Mouse (Mus musculus) yolk sac, embryonic 10.5 days (tissue): Measurements from ENCODE around the gene Taok1.
A peak's percentile ranks its signal among the peaks of the same experiment; 100 is the strongest.

Experiments
- DNase-seq: peaks from one replicate; pipeline ENCODE4 v3.0.0-alpha.2; 2017; ENCODE audit warnings: low spot score

The Taok1 gene

DNA sequence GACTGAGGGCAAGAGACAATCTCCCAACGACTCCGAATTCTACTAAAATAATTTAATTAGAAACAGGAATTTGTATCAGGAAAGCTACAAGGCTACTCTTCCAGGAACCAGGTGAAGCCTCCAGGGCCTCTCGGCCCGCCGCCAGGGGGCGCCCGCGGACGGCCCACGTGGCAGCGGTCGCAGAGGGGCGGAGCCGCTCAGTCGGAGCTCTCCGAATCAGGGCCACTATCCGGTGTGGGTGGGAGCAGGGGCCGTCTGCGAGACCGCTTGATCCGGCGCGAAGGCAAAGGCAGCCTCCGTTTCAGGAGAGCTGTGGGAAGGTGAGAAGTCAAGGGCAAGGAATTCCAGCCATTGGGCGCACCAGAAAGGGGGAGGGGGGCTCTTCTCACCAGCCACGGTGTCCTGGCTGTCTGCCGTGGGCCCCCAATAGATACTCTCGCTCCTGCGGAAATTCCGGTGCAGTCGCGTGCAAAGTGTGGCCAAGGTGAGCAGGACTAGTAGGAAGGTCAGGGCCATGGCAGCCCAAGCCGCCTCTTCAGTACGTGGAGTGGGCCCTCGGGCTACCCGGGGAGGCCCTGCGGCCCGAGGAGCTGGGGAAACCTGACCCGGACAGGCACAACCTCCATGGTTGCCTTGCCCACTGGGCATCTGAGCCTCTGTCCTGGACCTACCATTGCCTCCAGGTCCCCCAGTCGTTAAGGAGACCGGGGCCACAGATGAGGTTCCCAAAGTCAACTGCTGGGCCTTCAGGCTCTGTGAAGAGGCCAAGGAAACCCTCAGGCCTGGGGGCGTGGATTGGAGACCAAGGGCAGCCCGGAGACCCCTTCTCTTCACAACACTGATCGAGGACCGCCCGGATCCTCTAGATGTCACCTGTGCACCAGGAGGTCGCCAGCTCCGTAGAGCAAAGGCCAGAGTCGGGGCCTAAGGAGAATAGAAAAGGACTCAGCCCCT lies 99.3 kb downstream of the Taok1 start:
- DNase-seq: peak; percentile 78

DNA sequence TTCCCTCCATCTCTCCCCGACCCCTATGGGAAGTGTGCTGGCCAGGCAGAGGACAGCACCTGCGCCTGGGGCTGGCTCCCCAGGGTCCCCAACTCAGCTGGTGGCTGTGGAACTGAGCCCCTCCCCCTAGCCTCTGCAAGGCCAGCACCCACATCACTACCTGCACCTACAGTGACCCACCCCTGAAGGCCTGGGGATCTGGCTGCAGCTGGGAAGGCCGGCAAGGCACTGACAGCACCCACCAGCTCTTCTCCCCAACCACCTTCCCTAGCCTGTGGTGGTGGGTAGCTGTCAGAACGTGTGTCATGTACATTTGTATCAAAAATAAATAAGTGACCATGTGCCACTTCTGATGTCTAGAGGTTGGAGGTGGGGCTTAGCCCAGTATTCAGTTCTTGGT lies 100.2 kb downstream of the Taok1 start:
- DNase-seq: no peak

DNA sequence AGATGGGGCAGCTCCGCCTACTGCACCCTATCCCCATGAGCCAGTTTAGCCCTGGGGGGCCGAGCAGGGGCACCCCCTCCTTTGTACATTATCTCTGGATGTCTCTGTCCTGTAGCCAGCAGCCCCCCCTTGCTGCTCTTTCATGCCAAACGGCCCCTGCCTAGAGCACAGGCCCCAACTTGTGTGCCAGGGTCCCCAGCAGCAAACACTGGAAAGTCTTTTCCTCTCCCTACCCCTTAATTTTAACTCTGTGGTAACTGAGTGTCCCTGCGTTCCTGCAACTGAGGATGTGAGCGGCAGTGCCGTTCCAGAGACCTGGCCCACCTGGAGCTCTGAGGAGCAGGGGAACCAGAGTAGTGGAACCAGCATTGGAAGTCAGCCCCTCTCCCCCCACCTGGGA lies 100.7 kb downstream of the Taok1 start:
- DNase-seq: no peak

DNA sequence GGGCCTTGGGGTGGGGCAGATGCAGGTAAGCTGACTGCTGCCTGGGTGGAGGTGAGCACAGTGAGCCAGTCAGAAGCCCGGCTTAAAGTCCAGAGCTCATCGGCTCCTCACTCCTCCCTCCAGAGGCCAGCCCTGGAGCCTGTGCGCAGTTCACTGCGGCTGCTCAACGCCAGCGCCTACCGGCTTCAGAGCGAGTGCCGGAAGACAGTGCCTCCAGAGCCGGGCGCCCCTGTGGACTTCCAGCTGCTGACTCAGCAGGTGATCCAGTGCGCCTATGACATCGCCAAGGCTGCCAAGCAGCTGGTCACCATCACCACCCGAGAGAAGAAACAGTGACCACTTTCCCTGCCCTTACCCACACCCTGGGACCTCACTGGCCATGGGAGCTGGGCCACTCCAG lies 101.3 kb downstream of the Taok1 start:
- DNase-seq: peak; percentile 87

DNA sequence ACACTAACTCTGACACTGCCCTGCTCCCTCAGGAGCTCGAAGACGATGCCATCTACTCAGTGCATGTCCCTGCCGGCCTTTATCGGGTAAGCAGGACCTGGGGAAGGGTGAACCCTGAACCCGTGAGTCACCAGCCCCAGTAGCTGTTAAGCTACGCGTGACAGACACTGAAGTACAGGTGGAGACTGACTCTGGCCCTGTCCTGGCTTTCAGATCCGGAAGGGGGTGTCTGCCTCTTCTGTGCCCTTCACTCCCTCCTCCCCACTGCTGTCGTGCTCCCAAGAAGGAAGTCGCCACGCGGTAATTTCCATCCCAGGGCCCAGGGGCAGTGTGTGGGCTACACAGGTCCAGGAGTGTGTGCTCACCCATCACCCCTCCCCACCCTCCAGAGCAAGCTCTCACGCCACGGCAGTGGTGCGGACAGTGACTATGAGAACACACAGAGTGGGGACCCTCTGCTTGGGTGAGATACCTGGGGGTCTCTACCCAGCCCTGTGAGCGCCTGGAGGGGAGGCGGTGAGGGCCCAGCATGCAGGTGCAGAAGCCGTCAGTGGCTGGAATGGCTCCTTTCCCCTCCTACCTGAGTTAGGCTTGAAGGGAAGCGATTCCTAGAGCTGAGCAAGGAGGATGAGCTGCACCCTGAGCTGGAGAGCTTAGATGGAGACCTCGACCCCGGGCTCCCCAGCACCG lies 102.2 kb downstream of the Taok1 start:
- DNase-seq: peak; percentile 32

DNA sequence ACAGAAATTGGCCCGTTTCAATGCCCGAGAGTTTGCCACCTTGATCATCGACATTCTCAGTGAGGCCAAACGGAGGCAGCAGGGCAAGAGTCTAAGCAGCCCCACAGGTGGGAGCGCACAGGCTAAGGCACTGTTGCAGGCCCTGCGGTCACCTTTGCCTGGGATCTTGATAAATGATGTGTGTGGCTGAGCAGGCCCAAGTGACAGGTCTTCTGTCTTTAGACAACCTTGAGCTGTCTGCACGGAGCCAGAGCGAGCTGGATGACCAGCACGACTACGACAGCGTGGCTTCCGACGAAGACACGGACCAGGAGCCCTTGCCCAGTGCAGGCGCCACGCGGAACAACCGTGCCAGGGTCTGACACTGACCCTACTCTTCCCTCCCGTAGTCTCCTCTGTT lies 103.2 kb downstream of the Taok1 start:
- no peak for DNase-seq

DNA sequence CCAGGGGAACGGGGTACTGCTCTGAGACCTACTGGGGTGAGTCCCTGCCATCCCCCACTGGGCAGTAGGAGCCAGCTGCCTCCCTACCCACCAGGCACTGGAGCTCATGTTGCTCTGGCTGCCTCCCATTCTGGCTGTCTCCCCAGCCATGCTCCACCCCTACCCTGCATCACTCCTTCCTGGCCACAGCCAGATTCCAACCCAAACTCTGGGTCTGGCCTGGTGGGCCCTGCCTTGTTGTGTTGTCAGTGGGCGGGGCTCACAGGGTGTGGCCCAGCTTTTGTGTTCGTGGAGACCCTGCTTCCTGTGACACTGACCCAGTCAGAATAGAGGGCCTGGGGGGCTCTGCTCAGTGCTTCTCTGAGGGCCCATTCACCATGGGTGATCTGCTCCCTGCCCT lies 104.1 kb downstream of the Taok1 start:
- DNase-seq: no peak

DNA sequence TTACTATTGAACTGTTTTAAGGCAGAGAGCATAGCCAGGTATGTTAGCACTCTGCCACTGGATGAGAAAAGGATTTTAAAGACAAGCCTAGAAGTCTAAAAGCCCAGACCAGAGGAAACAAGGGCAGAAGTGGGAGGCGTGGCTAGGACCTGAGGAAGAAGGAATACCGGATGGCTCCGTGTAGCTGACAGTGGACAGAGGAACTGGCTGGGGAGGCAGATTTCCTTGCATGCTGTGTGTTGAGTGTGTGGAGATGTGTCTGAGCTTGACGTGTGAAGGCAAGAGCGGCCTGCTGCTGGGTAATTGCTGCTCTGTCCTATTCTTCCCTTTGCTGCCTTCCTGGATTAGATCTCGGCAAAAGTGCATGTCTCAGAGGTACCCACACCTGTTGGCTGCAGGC lies 105.1 kb downstream of the Taok1 start:
- no peak for DNase-seq

DNA sequence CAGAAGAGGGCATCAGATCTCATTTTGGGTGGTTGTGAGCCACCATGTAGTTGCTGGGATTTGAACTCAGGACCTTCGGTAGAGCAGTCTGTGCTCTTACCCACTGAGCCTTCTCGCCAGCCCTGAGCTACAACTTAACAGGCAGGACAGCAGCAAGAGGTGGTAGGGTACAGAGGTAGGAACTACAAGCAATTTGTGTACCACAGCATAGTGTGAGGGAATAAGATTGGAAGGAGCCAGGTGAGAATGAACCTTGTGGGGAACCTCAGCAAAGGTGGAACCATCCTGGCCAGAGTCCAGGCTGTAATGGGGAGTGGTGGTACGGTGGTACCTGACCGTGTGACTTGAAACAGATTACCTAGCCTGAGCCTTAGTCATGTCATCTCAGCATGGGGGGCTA lies 105.6 kb downstream of the Taok1 start:
- no peak for DNase-seq

DNA sequence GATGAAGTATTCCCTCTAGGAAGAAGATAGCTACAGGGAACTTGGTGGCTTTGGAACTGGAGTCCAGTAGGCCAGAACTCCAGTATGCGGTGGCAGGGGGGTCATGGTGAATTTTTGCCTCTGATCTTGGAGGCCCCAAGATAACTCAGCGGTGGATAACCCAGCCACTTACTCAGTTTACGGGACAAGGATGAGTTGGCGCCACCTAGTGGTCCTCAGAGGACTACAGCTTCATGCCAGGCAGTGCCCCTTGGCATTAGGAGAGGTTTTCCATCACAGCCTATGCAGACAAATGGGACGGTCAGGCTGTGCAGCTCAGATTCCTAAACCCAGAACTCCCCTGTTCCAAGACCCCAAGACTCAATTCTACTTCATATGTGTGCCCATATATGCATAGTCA lies 106.2 kb downstream of the Taok1 start:
- peak; percentile 28 for DNase-seq

DNA sequence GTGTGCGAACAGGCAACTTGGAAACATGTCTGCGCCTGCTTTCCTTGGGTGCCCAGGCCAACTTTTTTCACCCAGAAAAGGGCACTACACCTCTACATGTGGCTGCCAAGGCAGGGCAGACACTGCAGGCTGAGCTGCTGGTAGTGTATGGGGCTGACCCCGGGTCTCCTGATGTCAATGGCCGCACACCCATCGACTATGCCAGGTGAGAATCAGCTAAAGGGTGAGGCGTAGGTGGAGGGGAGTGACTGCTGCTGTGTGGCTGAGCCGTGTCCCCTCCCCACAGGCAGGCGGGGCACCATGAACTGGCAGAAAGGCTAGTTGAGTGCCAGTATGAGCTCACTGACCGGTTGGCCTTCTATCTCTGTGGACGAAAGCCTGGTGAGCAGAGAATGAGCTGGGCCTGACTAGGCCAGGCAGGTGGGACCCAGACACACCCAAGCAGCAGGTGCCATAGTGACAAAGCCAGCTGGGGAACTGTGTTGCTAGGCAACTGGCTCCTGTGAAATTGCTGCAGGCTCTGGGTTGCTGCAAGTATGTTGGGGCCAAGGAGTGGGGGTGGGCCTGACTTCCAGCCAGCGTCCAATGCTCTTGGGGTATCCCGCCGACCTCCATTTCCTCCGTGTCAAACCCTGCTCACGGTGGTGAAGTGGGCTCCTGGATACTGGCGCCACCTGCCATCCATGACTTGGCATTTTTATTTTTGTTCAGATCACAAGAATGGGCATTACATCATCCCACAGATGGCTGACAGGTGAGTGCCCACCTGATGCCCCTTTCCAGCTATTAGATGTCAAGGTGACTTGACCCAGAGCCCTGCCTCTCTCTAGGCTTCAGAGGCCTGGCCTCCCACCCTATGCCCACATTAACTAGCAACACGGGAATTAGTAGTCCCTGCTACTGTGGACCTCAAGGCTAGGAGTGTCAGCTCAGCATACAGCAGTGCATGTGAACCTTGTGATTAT lies 107.0 kb downstream of the Taok1 start:
- no peak for DNase-seq

DNA sequence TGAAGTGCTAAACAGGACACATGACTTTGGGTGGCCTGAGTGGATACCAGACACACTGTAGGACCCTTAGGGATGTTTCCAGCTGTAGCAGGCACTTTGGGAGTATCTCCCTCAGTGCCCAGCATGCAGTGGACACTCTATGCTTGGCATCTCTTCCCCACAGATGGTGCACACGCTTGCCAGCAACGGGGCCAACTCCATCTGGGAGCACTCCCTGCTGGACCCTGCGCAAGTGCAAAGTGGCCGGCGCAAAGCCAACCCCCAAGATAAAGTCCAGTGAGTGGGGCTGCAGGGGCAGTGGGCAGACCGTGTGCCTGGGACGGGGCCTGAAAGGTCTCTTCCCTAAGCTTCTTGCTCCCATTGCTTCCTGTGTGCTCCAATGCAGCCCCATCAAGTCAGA lies 108.3 kb downstream of the Taok1 start:
- no peak for DNase-seq

DNA sequence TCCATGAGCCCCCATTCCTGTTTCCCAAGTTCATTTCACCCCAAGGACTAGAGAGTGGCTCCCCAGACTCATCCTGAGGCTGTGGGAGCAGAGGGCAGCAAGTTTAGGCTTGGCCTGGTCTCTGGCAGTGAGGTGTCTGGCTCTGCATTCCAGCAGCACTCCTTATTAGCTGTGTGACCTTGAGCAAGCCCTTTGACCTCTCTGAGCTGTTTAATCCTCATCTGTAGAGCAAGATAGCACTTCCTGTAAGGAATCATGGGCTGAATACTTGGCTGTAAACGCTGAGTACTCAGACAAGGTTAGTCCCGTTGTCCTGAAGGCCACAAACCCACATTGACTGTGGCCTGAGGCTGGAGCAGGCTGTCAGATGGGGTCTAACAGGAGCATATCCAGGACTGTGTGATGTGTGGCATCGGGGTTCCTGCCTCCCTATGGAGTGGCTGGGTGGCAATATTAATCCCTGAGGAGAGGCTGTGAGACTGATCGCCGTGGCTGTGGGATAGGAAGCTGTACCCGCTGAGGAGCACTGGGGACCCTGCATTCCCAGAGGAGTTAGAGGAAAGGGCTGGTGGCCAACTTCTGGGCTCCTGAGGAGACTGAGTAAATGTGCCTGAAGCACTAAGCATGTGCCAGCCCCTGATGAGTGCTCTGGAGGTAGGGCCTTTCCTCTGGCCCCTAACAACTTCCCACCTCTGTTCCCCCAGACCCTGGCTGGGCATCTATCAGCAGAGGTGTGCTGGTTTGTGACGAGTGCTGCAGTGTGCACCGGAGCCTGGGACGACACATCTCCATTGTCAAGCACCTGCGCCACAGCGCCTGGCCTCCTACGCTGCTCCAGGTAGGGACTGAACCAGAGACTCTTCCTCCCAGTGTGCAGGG lies 109.1 kb downstream of the Taok1 start:
- DNase-seq: peak; percentile 86

DNA sequence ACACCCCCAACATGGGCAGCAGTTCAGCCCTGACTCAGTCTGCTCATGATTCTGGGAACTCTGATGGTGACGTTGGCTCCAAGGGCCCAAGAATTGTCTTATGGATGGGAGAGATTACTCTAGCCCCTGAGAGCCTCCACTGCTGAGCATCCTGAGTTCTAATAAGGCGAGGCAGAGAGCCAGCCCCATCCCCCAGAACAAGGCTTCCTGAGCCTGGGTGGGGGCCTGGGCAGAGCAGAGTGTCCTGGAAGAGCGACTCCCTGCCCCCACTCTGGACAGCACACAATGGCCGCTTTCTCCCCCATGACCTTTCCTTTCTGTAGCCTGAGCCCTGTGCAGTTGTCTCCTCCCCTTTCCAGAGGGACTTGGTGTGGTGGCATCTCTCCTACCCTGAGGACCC lies 109.8 kb downstream of the Taok1 start:
- no peak for DNase-seq

DNA sequence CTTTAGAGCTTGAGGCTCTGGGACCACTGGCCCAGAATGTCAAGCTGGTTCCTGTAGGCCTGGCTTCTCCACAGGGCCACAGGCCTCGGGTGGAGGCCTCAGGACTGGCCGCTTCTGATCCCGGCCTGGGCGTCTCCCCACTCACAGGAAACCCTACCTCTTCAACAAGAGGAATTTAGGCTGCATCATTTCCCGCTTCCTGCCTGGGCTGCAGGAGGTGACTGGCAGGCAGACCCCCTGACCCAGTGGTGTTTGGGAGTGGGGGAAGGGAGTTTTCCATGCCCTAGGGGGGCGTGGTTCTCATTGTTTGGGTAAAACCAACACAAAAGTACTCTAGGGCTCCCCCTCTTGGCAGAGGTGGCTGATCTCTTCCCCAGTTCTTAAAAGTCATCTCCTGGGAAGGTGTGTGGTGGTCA lies 110.3 kb downstream of the Taok1 start:
- DNase-seq: peak; percentile 77

DNA sequence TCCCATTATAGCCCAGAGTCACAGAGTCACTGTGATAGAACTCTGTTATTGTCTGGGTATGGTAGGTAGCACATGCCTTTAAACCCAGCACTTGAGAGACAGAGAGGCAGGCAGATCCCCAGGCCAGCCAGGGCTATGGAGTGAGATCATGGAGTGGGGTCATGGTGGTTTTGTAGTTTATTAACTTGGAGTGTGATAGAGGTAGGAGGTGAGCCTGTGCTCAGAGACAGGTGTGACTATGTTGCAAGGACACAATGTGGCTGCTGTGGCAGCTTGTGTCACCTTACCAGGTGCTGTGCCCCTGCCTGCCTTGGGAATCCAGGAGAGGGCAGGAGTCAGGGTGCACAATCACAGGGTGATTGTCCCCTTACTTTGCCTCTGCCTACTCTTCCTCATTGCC lies 112.1 kb downstream of the Taok1 start:
- DNase-seq: peak; percentile 55

DNA sequence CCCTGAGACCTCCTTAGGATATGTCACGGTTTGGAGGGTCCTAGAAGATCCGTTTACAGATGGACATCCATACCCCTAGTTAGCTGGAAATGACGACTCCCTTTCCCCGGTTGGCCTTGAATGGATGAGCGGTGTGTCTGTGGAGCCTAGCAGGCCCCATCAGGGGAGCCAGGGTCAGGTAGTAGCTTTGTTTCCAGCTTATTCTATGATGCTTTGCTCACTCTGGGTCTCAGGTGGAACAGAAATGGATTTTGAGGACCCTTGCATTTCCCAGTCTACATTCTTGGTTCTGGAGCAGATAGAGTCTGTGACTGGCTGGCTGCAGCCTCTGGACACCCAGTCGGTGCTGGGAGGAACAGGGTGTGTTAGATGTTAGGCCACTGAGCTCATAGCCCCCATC lies 112.8 kb downstream of the Taok1 start:
- DNase-seq: no peak

DNA sequence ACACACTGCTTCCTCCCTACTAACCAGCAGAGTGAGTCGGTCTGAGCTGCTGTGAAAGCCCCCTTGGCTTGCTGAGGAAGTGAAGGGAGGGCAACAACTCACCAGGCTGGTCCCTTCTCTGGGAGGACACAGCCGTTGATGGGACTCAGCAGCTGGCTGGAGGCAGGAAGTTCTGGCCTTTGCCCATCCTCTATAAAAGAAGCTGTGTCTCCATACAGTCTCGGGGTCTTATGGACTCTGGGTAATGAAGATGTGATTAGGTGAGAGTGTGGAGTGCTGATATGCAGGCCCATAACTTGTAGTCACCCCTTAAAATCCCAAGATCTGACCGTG lies 113.3 kb downstream of the Taok1 start:
- no peak for DNase-seq

DNA sequence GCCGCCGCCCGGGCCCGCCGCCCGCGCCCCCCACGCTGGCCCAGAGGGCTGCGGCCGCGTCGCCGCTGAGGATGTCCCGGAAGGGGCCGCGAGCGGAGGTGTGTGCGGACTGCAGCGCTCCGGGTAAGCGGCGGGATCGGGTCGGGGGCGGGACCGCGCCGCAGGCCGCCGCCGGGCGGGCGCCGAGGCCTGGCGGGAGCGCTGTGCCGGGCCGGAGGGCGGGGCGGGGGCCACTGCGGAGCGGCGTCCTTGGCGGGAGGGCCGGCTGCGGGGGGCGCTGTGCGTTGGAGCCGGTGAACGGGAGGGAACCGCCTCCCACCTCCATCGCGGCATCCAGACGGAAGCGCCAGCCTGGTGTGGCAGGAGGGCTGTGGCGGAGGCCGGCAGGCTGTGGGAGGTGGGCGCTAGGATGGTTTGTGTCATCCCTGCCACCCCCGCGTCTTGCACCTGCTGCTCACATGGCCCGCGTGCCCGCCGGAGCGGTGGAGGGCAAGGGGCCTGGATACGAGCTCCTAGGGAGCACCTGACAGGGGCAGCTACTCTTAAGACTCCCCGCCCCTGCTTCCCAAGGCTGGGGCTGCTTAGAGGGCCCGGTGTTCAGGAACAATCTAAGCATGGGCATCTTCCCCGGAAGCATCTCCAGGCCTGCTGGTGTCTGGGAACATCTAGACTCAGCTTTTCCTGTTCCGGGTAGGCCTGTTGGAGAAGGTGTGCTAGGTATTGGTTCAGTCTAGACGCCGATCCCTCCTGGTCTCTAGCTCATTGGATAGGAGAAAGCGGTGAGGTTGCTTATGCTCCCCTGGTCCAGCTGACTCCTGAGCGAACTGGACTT lies 113.9 kb downstream of the Taok1 start, which contains the start of gene Git1:
Gene Git1, plus strand, starts transcription at position 51 of the 832 bp plus-strand sequence.
- DNase-seq: peak; percentile 58

DNA sequence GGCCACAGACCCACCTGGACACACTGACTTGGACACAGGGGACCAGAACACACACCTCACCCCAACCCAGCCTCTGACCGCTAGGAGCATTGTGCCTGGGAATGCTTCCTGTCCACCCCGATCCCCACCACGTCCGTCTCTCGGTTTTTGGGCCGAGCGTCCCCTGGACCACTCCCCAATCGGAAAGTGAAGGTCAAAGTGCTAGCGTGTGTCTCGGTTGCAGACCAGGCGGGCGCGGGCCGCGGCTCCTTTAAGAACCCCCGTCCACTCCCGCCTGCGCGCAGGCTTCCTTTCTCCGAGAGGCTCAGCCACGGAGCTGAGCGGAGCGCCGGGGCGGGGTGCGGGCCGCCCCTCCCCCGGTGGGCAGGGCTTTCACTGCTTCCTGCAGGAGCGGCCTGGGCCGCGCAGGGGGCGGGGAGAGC lies 114.7 kb downstream of the Taok1 start:
- DNase-seq: peak; percentile 92
